Mouse (Mus musculus) myocyte (in vitro differentiated cells): ENCODE results near the gene Adgre5. TPM values are rescaled to one million over a fixed set of nuclear protein-coding genes. Genes with fewer than 3 reads are reported as not detected.

Experiments
- H3K27me3 ChIP-seq: one replicate; pipeline ENCODE4 v1.6.1; 2011; ENCODE audit not compliant: control insufficient read depth, insufficient read depth, insufficient read length
- H3K36me3 ChIP-seq: one replicate; pipeline ENCODE4 v1.6.1; 2011; ENCODE audit not compliant: control insufficient read depth, insufficient read depth
- H3K4me2 ChIP-seq: one replicate; pipeline ENCODE4 v1.6.1; 2011; ENCODE audit warnings: low read depth, control low read depth
- H3K4me3 ChIP-seq: one replicate; pipeline ENCODE4 v1.5.1; 2011; ENCODE audit warnings: mild to moderate bottlenecking, control low read depth, moderate library complexity
- H3K79me2 ChIP-seq: one replicate; pipeline ENCODE4 v1.6.1; 2011; ENCODE audit not compliant: control insufficient read depth, insufficient read depth
- H3ac ChIP-seq: one replicate; pipeline ENCODE4 v1.6.1; 2011; ENCODE audit not compliant: control insufficient read depth, insufficient read length
- CEBPB ChIP-seq: IDR thresholded peaks from 2 replicates; pipeline ENCODE4 v1.6.1; 2011; ENCODE audit warnings: mild to moderate bottlenecking, moderate library complexity; ENCODE audit not compliant: poor library complexity, insufficient read depth, severe bottlenecking
- E2F4 ChIP-seq: IDR thresholded peaks from one replicate; pipeline ENCODE4 v1.6.1; 2011; ENCODE audit warnings: mild to moderate bottlenecking, control low read depth, moderate library complexity; ENCODE audit not compliant: insufficient read depth
- MAX ChIP-seq: IDR thresholded peaks from one replicate; pipeline ENCODE4 v1.6.1; 2011; ENCODE audit warnings: low read depth, mild to moderate bottlenecking, control low read depth
- MYOD1 ChIP-seq, 3 experiments: IDR thresholded peaks; one replicate each; pipeline ENCODE4 v1.6.1; 2011; ENCODE audit warnings: control low read depth in 2 of 3, low read depth in 2 of 3, mild to moderate bottlenecking in 2 of 3, moderate library complexity in 1 of 3; ENCODE audit not compliant: insufficient read length in 2 of 3, control insufficient read depth in 1 of 3
- MYOG ChIP-seq, 3 experiments: IDR thresholded peaks; one replicate each; pipeline ENCODE4 v1.6.1; 2011; ENCODE audit warnings: control low read depth in 2 of 3, low read depth in 2 of 3, mild to moderate bottlenecking in 2 of 3; ENCODE audit not compliant: insufficient read length in 2 of 3, control insufficient read depth in 1 of 3, insufficient read depth in 1 of 3
- POLR2A ChIP-seq: IDR thresholded peaks from one replicate; pipeline ENCODE4 v1.6.1; 2011; ENCODE audit warnings: low read depth, mild to moderate bottlenecking, control low read depth, moderate library complexity; ENCODE audit not compliant: insufficient read length
- POLR2AphosphoS2 ChIP-seq: IDR thresholded peaks from one replicate; pipeline ENCODE4 v1.6.1; 2011; ENCODE audit warnings: low read depth, control low read depth; ENCODE audit not compliant: insufficient read length
- REST ChIP-seq: IDR thresholded peaks from one replicate; pipeline ENCODE4 v1.6.1; 2011; ENCODE audit warnings: mild to moderate bottlenecking, control low read depth, moderate library complexity; ENCODE audit not compliant: insufficient read depth, insufficient read length
- SRF ChIP-seq: IDR thresholded peaks from one replicate; pipeline ENCODE4 v1.6.1; 2011; ENCODE audit warnings: low read depth; ENCODE audit not compliant: control insufficient read depth, insufficient read length
- TCF12 ChIP-seq: IDR thresholded peaks from one replicate; pipeline ENCODE4 v1.6.1; 2011; ENCODE audit warnings: mild to moderate bottlenecking, control low read depth; ENCODE audit not compliant: poor library complexity, insufficient read depth, severe bottlenecking
- TCF3 ChIP-seq: IDR thresholded peaks from one replicate; pipeline ENCODE4 v1.6.1; 2011; ENCODE audit warnings: low read depth, control low read depth; ENCODE audit not compliant: insufficient read length
- USF1 ChIP-seq: IDR thresholded peaks from one replicate; pipeline ENCODE4 v1.6.1; 2011; ENCODE audit warnings: low read depth, mild to moderate bottlenecking, control low read depth, moderate library complexity
- polyA plus RNA-seq: library from polyadenylated mRNA; unstranded; fragments of >200 nt; fragmentation: generic; extraction: Trizol; gene quantifications from one replicate; pipeline ENCODE4 v1.2.1, GENCODE M21; 2012; ENCODE audit warnings: missing spikeins

Gene Adgre5
- polyA plus RNA-seq, 1 experiment, result 137 TPM

DNA sequence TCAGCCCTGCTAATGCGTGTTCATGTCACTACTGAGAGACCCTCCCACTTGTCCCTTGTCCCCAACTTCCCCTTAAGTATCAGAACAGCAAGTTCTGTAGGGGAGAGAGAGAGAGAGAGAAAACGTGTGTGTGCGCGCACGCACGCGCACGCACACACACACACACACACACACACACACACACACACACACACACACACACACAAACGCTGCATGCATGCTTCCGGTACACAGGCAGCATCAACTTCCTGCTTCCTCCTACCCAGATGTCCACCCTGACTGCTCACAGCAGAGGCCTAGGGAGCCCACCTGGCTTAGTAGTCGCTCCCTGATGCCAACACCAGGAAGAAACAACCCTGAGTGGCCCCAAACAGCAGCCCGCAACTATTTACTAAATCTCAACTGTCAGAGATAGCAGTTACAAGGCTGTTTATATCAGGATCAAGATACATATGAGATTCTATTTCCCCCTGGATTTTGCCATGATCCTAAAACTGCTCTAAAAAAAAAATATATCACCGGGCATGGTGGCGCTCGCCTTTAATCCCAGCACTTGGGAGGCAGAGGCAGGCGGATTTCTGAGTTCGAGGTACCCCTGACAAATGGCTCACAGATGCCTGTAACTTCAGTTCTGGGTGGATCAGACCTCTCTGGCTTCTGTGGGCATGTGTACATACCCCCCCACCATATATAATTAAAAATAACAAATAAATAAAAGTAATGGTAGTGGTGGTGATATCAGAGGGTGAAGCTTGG lies 45.6 kb downstream of the Adgre5 start:
- Histone ChIP-seq H3K36me3 (peaks cover 10% of the 10 kb centered on the region), H3ac (no peak overlapping the region), H3K27me3 (no peaks in the 10 kb centered on the region), H3K4me3 (no peak overlapping the region), H3K4me2 (no peak overlapping the region), H3K79me2 (no peaks in the 10 kb centered on the region)
- TF ChIP-seq POLR2A (no peak), USF1 (no peak), MYOG (IDR thresholded peaks at IDR 0.05; ENCODE audit: control insufficient read depth in 1 of 3, insufficient read depth in 1 of 3, insufficient read length in 2 of 3, low read depth in 2 of 3) (no peak), MAX (no peak), REST (no peak), MYOD1 (IDR thresholded peaks at IDR 0.05; ENCODE audit: control insufficient read depth in 1 of 3, insufficient read length in 2 of 3, low read depth in 2 of 3) (no peak), POLR2AphosphoS2 (no peak)

DNA sequence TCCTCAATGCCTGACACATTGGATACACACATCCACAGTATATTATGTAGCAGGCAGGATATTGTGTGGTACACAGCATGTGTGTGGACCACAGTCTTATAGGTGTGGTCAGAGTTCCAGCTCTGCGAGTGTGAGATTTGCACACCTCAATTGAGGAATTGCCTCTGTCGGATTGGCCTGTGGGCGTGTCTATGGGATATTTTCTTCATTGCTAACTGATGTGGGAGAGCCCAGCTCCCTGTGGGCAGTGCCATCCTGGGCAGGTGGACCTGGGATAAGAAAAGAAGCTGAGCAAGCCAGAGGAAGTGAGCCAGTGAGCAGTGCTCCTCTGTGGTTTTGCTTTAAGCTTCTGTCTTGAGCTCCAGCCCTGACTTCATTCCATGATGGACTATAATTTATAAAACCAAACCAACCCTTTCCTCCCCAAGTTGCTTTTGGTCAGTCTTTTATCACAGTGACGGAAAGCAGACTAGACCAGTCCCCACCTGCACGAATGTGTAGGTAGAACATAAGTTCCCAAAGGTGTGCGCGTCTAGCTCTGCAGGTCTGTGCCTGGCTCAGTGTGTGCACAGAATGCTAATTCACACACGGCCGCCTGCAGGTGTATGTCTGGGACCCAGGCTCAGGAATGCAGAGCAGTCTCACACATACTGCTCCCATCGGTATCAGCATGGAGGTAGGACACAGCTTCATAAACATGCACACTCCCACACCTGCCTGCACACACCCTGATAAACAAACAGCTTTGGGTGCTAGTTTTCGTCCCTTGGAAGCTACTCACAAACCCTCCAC lies 46.6 kb downstream of the Adgre5 start:
- H3ac ChIP-seq, result no peak overlapping the region
- no peak overlapping the region for H3K4me2 ChIP-seq
- no peak for TF ChIP-seq REST
- no peak for TF ChIP-seq POLR2AphosphoS2
- TF ChIP-seq TCF3, result no peak
- TF ChIP-seq MYOG (IDR thresholded peaks at IDR 0.05; ENCODE audit: control insufficient read depth in 1 of 3, insufficient read depth in 1 of 3, insufficient read length in 2 of 3, low read depth in 2 of 3), result no peak
- no peak for TF ChIP-seq SRF
- no peak for TF ChIP-seq TCF12
- no peak for TF ChIP-seq CEBPB
- no peak for TF ChIP-seq MAX
- TF ChIP-seq MYOD1 (IDR thresholded peaks at IDR 0.05; ENCODE audit: control insufficient read depth in 1 of 3, insufficient read length in 2 of 3, low read depth in 2 of 3), result no peak
- TF ChIP-seq POLR2A, result no peak
- no peak for TF ChIP-seq E2F4
- TF ChIP-seq USF1, result no peak
- H3K79me2 ChIP-seq, result no peaks in the 10 kb centered on the region
- no peak overlapping the region for H3K4me3 ChIP-seq
- H3K36me3 ChIP-seq, result peaks cover 14% of the 10 kb centered on the region
- no peaks in the 10 kb centered on the region for H3K27me3 ChIP-seq

DNA sequence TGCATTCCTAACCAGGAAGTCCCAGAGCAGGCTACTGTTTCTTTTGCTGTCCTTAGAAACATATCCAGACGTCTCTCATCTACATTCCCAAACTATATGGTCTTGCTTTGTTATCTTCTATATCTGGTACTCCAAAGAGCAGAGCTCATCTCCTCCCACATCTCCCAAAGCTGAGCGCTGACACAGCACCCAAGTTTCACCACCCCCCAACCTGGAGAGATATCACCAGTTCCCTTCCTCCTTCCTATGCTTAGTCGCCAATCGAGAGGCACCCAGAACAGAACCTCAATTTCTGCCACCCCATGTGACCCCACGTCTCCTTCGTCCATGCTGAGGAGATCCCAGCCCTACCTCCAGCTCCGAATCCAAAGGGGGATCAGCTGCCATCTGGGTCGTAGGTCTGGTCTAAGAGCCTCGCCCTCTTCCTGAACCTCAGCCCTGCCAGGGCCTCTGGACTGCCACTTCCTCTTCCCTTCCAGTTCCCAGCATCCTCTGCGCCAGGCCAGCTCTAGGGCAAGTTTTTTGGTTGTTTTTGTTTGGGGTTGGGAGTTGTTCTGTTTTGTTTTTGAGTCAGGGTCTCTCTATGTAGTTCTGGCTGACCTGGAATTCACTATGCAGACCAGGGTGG lies 47.4 kb downstream of the Adgre5 start:
- Histone ChIP-seq H3K4me3 (no peak overlapping the region), H3K4me2 (no peak overlapping the region), H3K27me3 (no peaks in the 10 kb centered on the region), H3K79me2 (no peaks in the 10 kb centered on the region), H3ac (no peak overlapping the region), H3K36me3 (peaks cover 14% of the 10 kb centered on the region)
- TF ChIP-seq MYOD1 (IDR thresholded peaks at IDR 0.05; ENCODE audit: control insufficient read depth in 1 of 3, insufficient read length in 2 of 3, low read depth in 2 of 3) (no peak), TCF12 (no peak), SRF (no peak), REST (no peak), POLR2A (no peak), USF1 (no peak), POLR2AphosphoS2 (no peak), TCF3 (no peak), CEBPB (no peak)

DNA sequence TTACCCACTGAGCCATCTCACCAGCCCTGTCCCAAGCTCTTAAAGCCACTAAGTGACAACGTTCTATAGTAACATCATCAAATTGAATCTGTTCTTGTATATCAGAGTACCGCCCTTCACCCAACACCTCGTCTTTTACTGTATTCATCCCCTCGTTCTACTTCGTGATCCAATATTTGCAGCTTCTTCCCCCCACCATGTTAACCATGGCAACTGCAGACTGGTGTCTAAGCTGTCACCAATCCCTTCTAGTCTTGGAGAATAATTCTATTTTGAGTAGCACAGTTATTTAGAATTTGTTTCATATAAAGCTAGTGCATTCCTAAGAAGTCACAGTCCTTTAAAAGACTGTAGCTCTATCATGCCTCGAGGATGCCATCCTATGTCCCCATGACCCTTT lies 51.9 kb downstream of the Adgre5 start:
- no peak overlapping the region for H3K4me2 ChIP-seq
- no peak overlapping the region for H3K4me3 ChIP-seq
- TF ChIP-seq USF1 (no peak), REST (no peak), TCF3 (no peak), MAX (no peak), POLR2AphosphoS2 (no peak), POLR2A (no peak), SRF (no peak), E2F4 (no peak)
- H3ac ChIP-seq, result no peak overlapping the region
- H3K79me2 ChIP-seq, result no peaks in the 10 kb centered on the region
- H3K27me3 ChIP-seq, result no peaks in the 10 kb centered on the region
- H3K36me3 ChIP-seq, result peaks cover 14% of the 10 kb centered on the region

DNA sequence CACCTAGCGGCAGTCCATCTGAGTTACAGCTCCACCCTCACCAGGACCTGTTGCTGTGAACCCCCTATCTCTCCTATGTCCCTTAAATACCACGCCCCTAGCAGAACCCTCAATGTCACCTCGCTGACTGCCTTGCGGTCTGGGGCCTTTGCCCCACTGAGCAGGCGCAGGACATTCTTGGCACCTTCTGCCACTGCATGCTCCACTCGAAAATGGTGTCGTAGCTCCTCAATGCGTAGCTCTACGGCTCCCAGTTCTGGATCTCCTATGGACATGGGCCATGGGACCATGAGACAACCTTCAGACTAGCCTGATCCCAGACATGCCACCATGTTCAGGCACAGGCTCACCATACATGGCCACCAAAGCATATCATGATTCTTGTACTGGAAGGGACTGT lies 56.6 kb downstream of the Adgre5 start:
- Histone ChIP-seq H3K27me3 (no peaks in the 10 kb centered on the region), H3K36me3 (peaks cover 6% of the 10 kb centered on the region), H3K79me2 (no peaks in the 10 kb centered on the region), H3K4me2 (no peak overlapping the region), H3K4me3 (no peak overlapping the region), H3ac (no peak overlapping the region)
- TF ChIP-seq MYOD1 (IDR thresholded peaks at IDR 0.05; ENCODE audit: control insufficient read depth in 1 of 3, insufficient read length in 2 of 3, low read depth in 2 of 3), result no peak
- TF ChIP-seq TCF12, result no peak
- no peak for TF ChIP-seq TCF3
- no peak for TF ChIP-seq POLR2A
- no peak for TF ChIP-seq POLR2AphosphoS2
- no peak for TF ChIP-seq USF1
- TF ChIP-seq MAX, result no peak
- TF ChIP-seq MYOG (IDR thresholded peaks at IDR 0.05; ENCODE audit: control insufficient read depth in 1 of 3, insufficient read depth in 1 of 3, insufficient read length in 2 of 3, low read depth in 2 of 3), result no peak
- TF ChIP-seq REST, result no peak
- TF ChIP-seq SRF, result no peak
- no peak for TF ChIP-seq E2F4
- no peak for TF ChIP-seq CEBPB
